Mouse (Mus musculus) lung, postnatal 0 days (tissue): ENCODE data around the gene Gpr1.

ENCODE experiments used
- CTCF ChIP-seq: IDR thresholded peaks from 2 replicates; pipeline ENCODE4 v1.5.1; 2016; ENCODE audit warnings: antibody characterized with exemption, mild to moderate bottlenecking
- EP300 ChIP-seq: IDR thresholded peaks from 2 replicates; pipeline ENCODE4 v1.6.1; 2016; ENCODE audit warnings: antibody characterized with exemption, mild to moderate bottlenecking, control low read depth

- no peak for TF ChIP-seq CTCF
- TF ChIP-seq EP300: no peak
Observed at GRCm38 (mm10) chr1:63255101-63255500, 40.8 kb upstream of the Gpr1 start.
